In the genomic region with DNA sequence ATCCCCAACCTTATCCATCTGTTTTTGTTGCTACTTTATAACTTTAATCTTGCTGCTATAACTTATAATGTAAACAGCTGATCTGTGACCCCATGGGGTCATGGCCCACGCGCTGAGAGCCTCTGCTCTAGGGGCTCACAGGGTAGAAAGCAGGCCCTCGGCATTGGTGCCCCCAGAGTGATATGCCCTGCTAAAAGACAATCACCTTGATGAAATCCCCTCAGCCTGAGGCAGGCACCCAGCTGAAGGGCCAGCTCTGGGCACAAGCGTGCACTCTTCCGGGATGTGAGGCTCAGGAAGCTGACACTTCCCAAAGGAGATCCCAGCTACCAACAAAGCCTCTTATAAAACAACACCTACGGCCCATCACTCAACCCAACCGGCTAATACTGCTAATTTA, we compare ENCODE assay signal across 34 mouse cellular contexts. TPM values are rescaled to one million over a fixed set of nuclear protein-coding genes. Genes with fewer than 3 reads are reported as not detected.
DNase-seq lines count a peak whose midpoint lies in the region; ATAC-seq and TF ChIP-seq lines count a peak whose summit lies in the region.
"Had no signal": no experiment of that assay in that cellular context is flagged by ENCODE, and none has a peak within 500 bp of the region (broad histone marks: within the 10 kb centered on the region; RNA-seq: fewer than 3 reads in every experiment).

No protein-coding gene starts in this region.

- in situ Hi-C loops in ES-E14 (cut with MboI; ENCODE audit: low sequenced_read_pairs in 2 of 2, unreplicated experiment in 2 of 2) = no loop called here

- peaks cover 41% of the 10 kb centered on the region for H3K36me3 ChIP-seq in ES-E14 (ENCODE audit: control insufficient read depth, insufficient read depth, low read length, poor library complexity, severe bottlenecking)
- H3K36me3 ChIP-seq in stomach, postnatal 0 days (ENCODE audit: control insufficient read depth, insufficient read depth, low read length) = peaks cover 27% of the 10 kb centered on the region

- intact Hi-C loops in gastrocnemius, adult 2 months (cut with DNase I) = no loop called here
- intact Hi-C loops in gastrocnemius, postnatal 36 days (cut with DNase I) = no loop called here

- H3K4me2 ChIP-seq in stomach, postnatal 0 days (replicated peaks; ENCODE audit: low read depth) = no peak overlapping the region
- H3K4me2 ChIP-seq: embryonic facial prominence, embryonic 13.5 days; forebrain, embryonic 12.5 days; forebrain, embryonic 15.5 days; heart, embryonic 11.5 days; heart, embryonic 15.5 days; hindbrain, embryonic 14.5 days had no signal

- no peaks in the 10 kb centered on the region for H3K9me3 ChIP-seq in ES-E14 (ENCODE audit: control insufficient read depth, insufficient read depth, low read depth, low read length)
- H3K9me3 ChIP-seq in stomach, postnatal 0 days (ENCODE audit: control insufficient read depth, low read length) = no peaks in the 10 kb centered on the region
- H3K9me3 ChIP-seq: embryonic facial prominence, embryonic 10.5 days; embryonic facial prominence, embryonic 13.5 days; forebrain, embryonic 12.5 days; forebrain, embryonic 15.5 days; G1E; heart, embryonic 15.5 days had no signal

- 84% methylated on average over 7 of the region's 7 CpGs for WGBS in stomach, postnatal 0 days

- peak overlapping the region; percentile 22; the same call in 1 of the 2 replicates for H3K4me3 ChIP-seq in gastrocnemius, adult 2 months
- no peak overlapping the region for H3K4me3 ChIP-seq in layer of hippocampus, adult 2 months
- no peak overlapping the region for H3K4me3 ChIP-seq in ES-E14 (ENCODE audit: insufficient read depth in 1 of 2, low read depth in 1 of 2, low read length in 2 of 2, poor library complexity in 1 of 2, severe bottlenecking in 1 of 2)
- H3K4me3 ChIP-seq in stomach, postnatal 0 days (ENCODE audit: low read depth, low read length) = no peak overlapping the region
- H3K4me3 ChIP-seq: embryonic facial prominence, embryonic 10.5 days; embryonic facial prominence, embryonic 13.5 days; erythroblast, embryonic 14.5 days; forebrain, embryonic 12.5 days; forebrain, embryonic 15.5 days; heart, embryonic 15.5 days had no signal

- 0 out of 2 replicates have a peak overlapping the region, but pooled peaks have one; percentile 16 for H3K9ac ChIP-seq in ES-E14 (ENCODE audit: insufficient read depth, low read depth, low read length, poor library complexity, severe bottlenecking)
- no peak overlapping the region for H3K9ac ChIP-seq in stomach, postnatal 0 days (ENCODE audit: low read length)
- H3K9ac ChIP-seq: embryonic facial prominence, embryonic 13.5 days; forebrain, embryonic 12.5 days; forebrain, embryonic 15.5 days; heart, embryonic 15.5 days; hindbrain, embryonic 14.5 days had no signal

- no peak for TF ChIP-seq CTCF in gastrocnemius, adult 2 months (IDR thresholded peaks at IDR 0.05)
- TF ChIP-seq CTCF in layer of hippocampus, adult 2 months (conservative IDR thresholded peaks at IDR 0.05) = no peak
- TF ChIP-seq CTCF in stomach, postnatal 0 days (IDR thresholded peaks at IDR 0.05; ENCODE audit: low read depth) = no peak

- H3K4me1 ChIP-seq in ES-E14 (ENCODE audit: control insufficient read depth in 2 of 2, insufficient read depth in 2 of 2, low read length in 2 of 2, poor library complexity in 1 of 2) = peaks cover 3 to 10% of the 10 kb centered on the region in 2 experiments; a peak in 2 of 4 replicates
- no peaks in the 10 kb centered on the region for H3K4me1 ChIP-seq in stomach, postnatal 0 days (replicated peaks; ENCODE audit: control insufficient read depth, insufficient read depth)
- H3K4me1 ChIP-seq: embryonic facial prominence, embryonic 10.5 days; embryonic facial prominence, embryonic 13.5 days; forebrain, embryonic 12.5 days; forebrain, embryonic 15.5 days; heart, embryonic 15.5 days had no signal

- ATAC-seq in stomach, postnatal 0 days (ENCODE audit: low FRiP score, low TSS enrichment) = no peak
- ATAC-seq: forebrain, embryonic 15.5 days; hindbrain, postnatal 0 days; inflammation-experienced regulatory T-cells, adult 6 months; Patski had no signal

- H3K27me3 ChIP-seq in stomach, postnatal 0 days (ENCODE audit: control insufficient read depth, insufficient read depth, low read length) = no peaks in the 10 kb centered on the region
- H3K27me3 ChIP-seq: embryonic facial prominence, embryonic 13.5 days; forebrain, embryonic 12.5 days; forebrain, embryonic 15.5 days; heart, embryonic 15.5 days; Patski had no signal

- no peak for TF ChIP-seq EP300 in stomach, postnatal 0 days (optimal IDR thresholded peaks at IDR 0.05)

- H3K27ac ChIP-seq in gastrocnemius, adult 2 months = peak overlapping the region; percentile 78
- H3K27ac ChIP-seq in layer of hippocampus, adult 2 months = peak overlapping the region; percentile 40; the same call in 1 of the 2 replicates
- no peak overlapping the region for H3K27ac ChIP-seq in ES-E14 (ENCODE audit: insufficient read depth, low read depth, low read length, poor library complexity, severe bottlenecking)
- peak overlapping the region; percentile 36; the same call in 1 of the 2 replicates for H3K27ac ChIP-seq in stomach, postnatal 0 days (replicated peaks)
- H3K27ac ChIP-seq: embryonic facial prominence, embryonic 10.5 days; embryonic facial prominence, embryonic 13.5 days; forebrain, embryonic 12.5 days; forebrain, embryonic 15.5 days; heart, embryonic 15.5 days; hindbrain, embryonic 14.5 days; hindbrain, postnatal 0 days had no signal

- no peak for DNase-seq in gastrocnemius, adult 2 months
- DNase-seq in gastrocnemius, postnatal 36 days = no peak
- DNase-seq in layer of hippocampus, adult 2 months (ENCODE audit: low spot score in 2 of 2) = no peak
- no peak for DNase-seq in layer of hippocampus, adult 9-10 months (ENCODE audit: low spot score)
- DNase-seq in ES-E14 (ENCODE audit: low read depth, low spot score) = no peak
- no peak for DNase-seq in stomach, postnatal 0 days (ENCODE audit: low spot score)
- DNase-seq in spleen, adult 12 weeks (ENCODE audit: low spot score) = no peak
- DNase-seq: adrenal gland, postnatal 10 days; adrenal gland, postnatal 36 days; cerebellum, adult 11 months; cerebellum, adult 2 months; cerebellum, adult 9-11 months; cerebellum, postnatal 25 days; embryo, embryonic 11 days; gastrocnemius, postnatal 14 days; heart, postnatal 10 days; heart, postnatal 36 days had no signal

TF ChIP-seq in ES-E14, 5 proteins besides CTCF, POLR2A, EP300 and RAD21:
- TF ChIP-seq ZNF384 (IDR thresholded peaks at IDR 0.05; ENCODE audit: low read depth, low read length) (no peak), HCFC1 (IDR thresholded peaks at IDR 0.05; ENCODE audit: borderline replicate concordance, insufficient read depth, low read length) (no peak), ZC3H11A (IDR thresholded peaks at IDR 0.05; ENCODE audit: borderline replicate concordance, low read depth, low read length) (no peak), MAFK (IDR thresholded peaks at IDR 0.05; ENCODE audit: insufficient read depth, low read depth, low read length) (no peak)

RNA-seq across cellular contexts. Expression of a gene that starts 23.9 kb away (rescaled TPM):
- total RNA-seq in gastrocnemius, adult 2 months (2021) = 10 to 100 TPM; 11.7 to 12.8 TPM
- 10 to 100 TPM; 10.2 to 11.0 TPM for total RNA-seq in gastrocnemius, postnatal 36 days (2021)
- total RNA-seq in layer of hippocampus, adult 2 months (2021) = 10 to 100 TPM; 54.4 to 57.7 TPM
- total RNA-seq in ES-E14 (2012; rRNA removed) = 117 and 142 TPM in 2 replicates
- polyA plus RNA-seq in stomach, postnatal 0 days (2015; fragmentation: Nextera tagmentation; extraction: Ambion mirVana) = 50.4 and 51.1 TPM in 2 replicates

RNA-seq across cellular contexts. Expression of a gene that starts 24.2 kb away (rescaled TPM):
- total RNA-seq in gastrocnemius, adult 2 months (2021) = 1 to 10 TPM; 6.2 TPM
- 1 to 10 TPM; 3.9 to 5.3 TPM for total RNA-seq in gastrocnemius, postnatal 36 days (2021)
- 10 to 100 TPM; 17.9 to 24.4 TPM for total RNA-seq in layer of hippocampus, adult 2 months (2021)
- 22.8 and 23.3 TPM in 2 replicates for total RNA-seq in ES-E14 (2012; rRNA removed)
- 12.6 and 13.0 TPM in 2 replicates for polyA plus RNA-seq in stomach, postnatal 0 days (2015; fragmentation: Nextera tagmentation; extraction: Ambion mirVana)

RNA-seq across cellular contexts. Expression of a gene that starts 42.5 kb away (rescaled TPM):
- total RNA-seq in gastrocnemius, adult 2 months (2021) = not detected
- not detected for total RNA-seq in gastrocnemius, postnatal 36 days (2021)
- not detected for total RNA-seq in layer of hippocampus, adult 2 months (2021)
- 0.48 and 0.94 TPM in 2 replicates for total RNA-seq in ES-E14 (2012; rRNA removed)
- polyA plus RNA-seq in stomach, postnatal 0 days (2015; fragmentation: Nextera tagmentation; extraction: Ambion mirVana) = not detected in 2 replicates
- total RNA-seq: adrenal gland, adult 18-20 months; adrenal gland, postnatal 10 days; adrenal gland, postnatal 36 days; common myeloid progenitor, adult 5-6 weeks; G1E; gastrocnemius, adult 18-20 months; gastrocnemius, postnatal 14 days; heart, postnatal 36 days; hindbrain, postnatal 0 days had no signal
- polyA plus RNA-seq: cerebellum, adult 2 months; embryonic facial prominence, embryonic 10.5 days; embryonic facial prominence, embryonic 13.5 days; erythroblast, embryonic 14.5 days; forebrain, embryonic 12.5 days; G1E; gonadal fat pad, adult 2 months; heart, embryonic 11.5 days; heart, embryonic 15.5 days; hindbrain, embryonic 11.5 days; hindbrain, embryonic 14.5 days; hindbrain, postnatal 0 days; inflammation-experienced regulatory T-cells, adult 6 months had no signal

RNA-seq across cellular contexts. Expression of a gene that starts 43.8 kb away (rescaled TPM):
- 1 to 10 TPM; 1.8 to 3.5 TPM for total RNA-seq in gastrocnemius, adult 2 months (2021)
- 1 to 10 TPM; 2.2 to 2.4 TPM for total RNA-seq in gastrocnemius, postnatal 36 days (2021)
- 1 to 10 TPM; 7.4 to 9.4 TPM for total RNA-seq in layer of hippocampus, adult 2 months (2021)
- 10.4 and 11.6 TPM in 2 replicates for total RNA-seq in ES-E14 (2012; rRNA removed)
- 5.0 TPM in 2 replicates for polyA plus RNA-seq in stomach, postnatal 0 days (2015; fragmentation: Nextera tagmentation; extraction: Ambion mirVana)
